Mouse (Mus musculus) kidney, embryonic 14.5 days (tissue): ENCODE measurements around the gene Tiam2. TPM values are rescaled to one million over a fixed set of nuclear protein-coding genes. Genes with fewer than 3 reads are reported as not detected.

Experiments
- ATAC-seq: fragments of 200-750 bp; cut with Nextera tagmentation; 2 replicates; pipeline ENCODE4 v1.8.0; 2017; ENCODE audit warnings: moderate number of reproducible peaks, mild to moderate bottlenecking, moderate TSS enrichment, moderate library complexity; ENCODE audit not compliant: low FRiP score, low TSS enrichment
- H3K27ac ChIP-seq: fragments of 300-500 bp; sonication (generic); 2 replicates; pipeline ENCODE4 v1.5.1; 2014; ENCODE audit warnings: low read depth, mild to moderate bottlenecking, low read length, moderate library complexity, mixed read lengths
- H3K27me3 ChIP-seq: fragments of 300-500 bp; sonication (generic); 2 replicates; pipeline ENCODE4 v1.6.1; 2014; ENCODE audit warnings: mild to moderate bottlenecking, low read length; ENCODE audit not compliant: control insufficient read depth, insufficient read depth
- H3K36me3 ChIP-seq: fragments of 300-500 bp; sonication (generic); 2 replicates; pipeline ENCODE4 v1.6.1; 2014; ENCODE audit warnings: low read length, mixed read lengths; ENCODE audit not compliant: control insufficient read depth, insufficient read depth
- H3K4me1 ChIP-seq: fragments of 300-500 bp; sonication (generic); 2 replicates; pipeline ENCODE4 v1.6.1; 2014; ENCODE audit warnings: low read length, mixed read lengths; ENCODE audit not compliant: control insufficient read depth, insufficient read depth
- H3K4me2 ChIP-seq: fragments of 300-500 bp; sonication (generic); replicated peaks from 2 replicates; pipeline ENCODE4 v1.6.1; 2014; ENCODE audit warnings: low read depth, mild to moderate bottlenecking, low read length
- H3K4me3 ChIP-seq: fragments of 300-500 bp; sonication (generic); 2 replicates; pipeline ENCODE4 v1.5.1; 2014; ENCODE audit warnings: mild to moderate bottlenecking, low read length
- H3K9ac ChIP-seq: fragments of 300-500 bp; sonication (generic); 2 replicates; pipeline ENCODE4 v1.6.1; 2014; ENCODE audit warnings: low read depth, mild to moderate bottlenecking, low read length, moderate library complexity
- H3K9me3 ChIP-seq: fragments of 300-500 bp; sonication (generic); 2 replicates; pipeline ENCODE4 v1.6.1; 2016; ENCODE audit warnings: low read length; ENCODE audit not compliant: control insufficient read depth
- WGBS: fragments of 180-500 bp; shearing (Covaris S2); extraction: QIAGEN DNeasy Blood & Tissue Kit; methylation state at CpG from one replicate; pipeline ENCODE4 v1.1.7; 2014; 5-methylcytosine and 5-hydroxymethylcytosine counted together
- polyA plus RNA-seq: library from polyadenylated mRNA; unstranded; fragments of >200 nt; fragmentation: Nextera tagmentation; extraction: Ambion mirVana; gene quantifications from 2 replicates; pipeline ENCODE4 v1.2.1, GENCODE M21; 2014

Tiam2 gene
- polyA plus RNA-seq, 1 experiment from 2014 or later, result 4.5 TPM

DNA sequence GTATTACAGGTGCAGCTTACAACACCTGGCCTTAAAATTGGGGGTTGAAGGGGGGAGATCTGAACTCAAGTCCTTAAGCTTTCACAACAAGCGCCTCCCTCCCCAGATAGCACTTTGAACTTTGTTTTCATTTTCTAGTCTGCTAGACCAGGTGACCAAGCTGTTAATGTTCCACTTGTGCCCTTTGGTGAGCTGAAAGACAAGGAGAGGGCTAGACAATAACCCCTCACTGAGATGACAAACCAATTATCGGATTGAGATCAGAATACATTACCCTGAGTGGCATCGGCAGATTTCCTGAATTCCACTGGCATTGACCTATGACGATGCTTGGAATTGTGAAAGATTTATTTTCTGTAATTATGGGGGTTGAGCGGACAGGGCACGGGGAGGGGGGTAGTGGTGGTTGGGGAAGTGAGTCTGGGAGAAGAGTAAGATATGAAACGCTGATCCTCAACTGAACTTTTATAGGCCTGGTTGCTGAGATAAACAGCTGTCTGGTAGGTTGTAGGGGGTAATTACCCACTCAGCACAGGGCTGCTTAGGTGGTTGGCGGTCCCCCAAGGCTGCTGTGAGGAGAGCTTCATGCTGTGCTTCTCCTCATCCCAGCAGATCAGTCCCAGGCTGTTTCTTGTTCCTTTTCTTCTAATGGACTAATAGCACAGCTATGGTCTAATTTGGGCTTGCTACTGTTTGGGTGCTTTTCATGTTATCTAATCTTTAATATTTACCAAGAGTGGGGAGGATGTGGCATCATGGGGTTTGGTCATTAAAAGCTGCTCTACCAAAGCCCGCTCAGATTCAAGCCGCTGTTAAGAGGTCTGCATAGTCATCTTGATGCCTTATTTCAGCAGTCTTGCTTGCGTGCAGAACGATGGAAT, 161.6 kb downstream of the Tiam2 start:
- no peak overlapping the region for H3K9ac ChIP-seq
- no peaks in the 10 kb centered on the region for H3K36me3 ChIP-seq
- 78% methylated on average over 12 of the region's 12 CpGs for WGBS
- H3K4me3 ChIP-seq, result no peak overlapping the region
- no peaks in the 10 kb centered on the region for H3K9me3 ChIP-seq
- H3K27ac ChIP-seq, result no peak overlapping the region
- H3K4me1 ChIP-seq, result no peaks in the 10 kb centered on the region
- H3K4me2 ChIP-seq, result no peak overlapping the region
- H3K27me3 ChIP-seq, result no peaks in the 10 kb centered on the region
- ATAC-seq, result no peak

DNA sequence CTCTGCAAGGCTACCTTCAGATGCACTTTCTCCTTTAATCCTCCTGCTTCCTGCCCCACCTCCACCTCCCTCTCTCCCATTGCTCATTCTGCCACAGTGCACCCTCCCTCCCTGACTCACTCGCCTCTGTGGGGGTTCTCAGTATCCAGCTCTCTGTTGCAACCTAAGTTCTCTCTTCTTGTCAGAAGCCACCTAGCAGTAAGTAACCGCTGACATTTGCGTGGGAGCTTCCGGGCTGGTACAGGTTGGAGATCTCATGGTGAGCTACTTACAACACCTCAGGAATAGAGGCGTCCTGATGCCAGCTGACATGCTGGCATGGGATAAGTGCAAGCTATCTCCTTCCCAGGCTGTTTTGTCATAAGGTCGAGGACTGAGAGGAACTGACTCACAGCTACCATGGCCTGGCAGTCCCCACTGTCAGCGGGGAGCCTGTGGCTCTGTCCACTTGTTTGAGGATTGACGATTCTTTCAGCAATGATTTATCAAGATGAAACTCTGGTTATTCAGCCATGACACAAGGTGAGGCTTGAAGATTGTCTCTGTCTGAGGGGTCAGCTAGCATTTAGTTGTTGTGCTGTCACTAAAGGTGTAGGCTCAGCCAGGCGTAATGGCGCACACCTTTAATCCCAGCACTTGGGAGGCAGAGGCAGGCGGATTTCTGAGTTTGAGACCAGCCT, 164.0 kb downstream of the Tiam2 start:
- Histone ChIP-seq H3K36me3 (no peaks in the 10 kb centered on the region), H3K27ac (no peak overlapping the region), H3K4me1 (no peaks in the 10 kb centered on the region), H3K4me3 (no peak overlapping the region), H3K27me3 (no peaks in the 10 kb centered on the region), H3K4me2 (no peak overlapping the region), H3K9me3 (no peaks in the 10 kb centered on the region), H3K9ac (no peak overlapping the region)
- WGBS, result 79% methylated on average over 11 of the region's 11 CpGs
- no peak for ATAC-seq

DNA sequence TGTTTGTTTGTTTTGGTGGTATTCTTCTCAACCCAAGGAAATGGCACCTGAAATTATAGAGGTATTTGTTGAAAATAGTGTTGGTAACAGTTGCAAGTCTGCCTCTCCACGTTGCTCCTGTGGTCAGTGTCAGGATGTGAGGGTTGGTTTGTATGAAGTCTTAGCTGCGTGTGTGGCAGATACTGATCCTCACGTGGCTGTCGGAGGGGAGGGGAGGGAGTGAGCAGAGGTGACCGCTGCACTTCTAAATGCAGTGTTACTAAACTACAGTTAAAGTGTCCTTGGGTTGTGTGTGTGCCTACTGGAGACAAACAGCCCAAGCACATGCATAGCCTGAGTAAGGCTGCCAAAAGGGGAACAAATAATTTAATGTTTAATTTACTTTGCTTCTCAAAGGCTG, 164.7 kb downstream of the Tiam2 start:
- Histone ChIP-seq H3K36me3 (no peaks in the 10 kb centered on the region), H3K4me2 (no peak overlapping the region), H3K4me1 (no peaks in the 10 kb centered on the region), H3K4me3 (no peak overlapping the region), H3K9me3 (no peaks in the 10 kb centered on the region), H3K27me3 (no peaks in the 10 kb centered on the region), H3K9ac (no peak overlapping the region), H3K27ac (no peak overlapping the region)
- ATAC-seq, result no peak
- 74% methylated on average over 5 of the region's 5 CpGs for WGBS

DNA sequence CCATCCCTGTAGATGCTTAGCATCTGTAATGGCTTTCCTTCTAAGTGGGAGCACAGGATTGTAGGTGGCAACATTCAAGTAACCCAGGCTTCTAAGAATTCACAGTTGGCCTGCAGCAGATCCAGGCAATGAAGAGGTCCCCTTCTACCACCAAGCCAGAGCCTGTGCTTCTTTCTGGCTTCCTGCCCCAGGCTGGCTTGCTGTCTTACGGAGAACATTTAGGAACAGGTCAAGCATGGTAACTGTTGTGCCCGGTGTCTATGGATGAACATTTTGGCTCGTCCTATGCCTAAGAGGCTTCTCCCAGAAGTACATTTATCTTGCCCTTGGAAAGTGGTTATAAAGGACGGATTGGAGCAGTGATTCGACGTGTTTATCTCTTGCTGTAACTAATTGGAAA, 165.3 kb downstream of the Tiam2 start:
- Histone ChIP-seq H3K36me3 (no peaks in the 10 kb centered on the region), H3K9ac (no peak overlapping the region), H3K4me1 (no peaks in the 10 kb centered on the region), H3K4me2 (no peak overlapping the region), H3K27me3 (no peaks in the 10 kb centered on the region), H3K27ac (no peak overlapping the region), H3K9me3 (no peaks in the 10 kb centered on the region), H3K4me3 (no peak overlapping the region)
- whole genome bisulfite sequencing, result 91% methylated on average over 6 of the region's 6 CpGs
- ATAC-seq, result no peak

DNA sequence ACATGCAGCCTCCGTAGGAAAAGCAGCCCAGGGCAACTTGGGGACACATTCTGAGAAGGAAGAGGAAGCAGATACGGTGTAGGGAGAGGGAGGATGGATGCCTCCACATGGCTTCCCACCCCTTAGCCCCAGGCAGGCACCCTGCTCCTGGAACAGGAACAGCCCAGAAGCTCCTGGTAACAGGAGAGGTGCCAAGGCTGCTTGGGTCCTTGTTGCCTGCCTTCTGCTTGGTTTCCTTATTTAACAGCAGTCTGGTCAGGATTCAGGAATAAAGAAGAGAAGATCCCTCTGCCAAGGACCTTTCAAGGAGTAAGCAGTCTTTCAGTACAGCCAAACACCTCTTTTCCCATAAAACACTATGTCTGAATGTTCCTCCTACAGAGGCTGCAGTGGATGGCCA, 169.2 kb downstream of the Tiam2 start:
- WGBS, result 8% methylated on average over 2 of the region's 2 CpGs
- H3K4me1 ChIP-seq, result no peaks in the 10 kb centered on the region

DNA sequence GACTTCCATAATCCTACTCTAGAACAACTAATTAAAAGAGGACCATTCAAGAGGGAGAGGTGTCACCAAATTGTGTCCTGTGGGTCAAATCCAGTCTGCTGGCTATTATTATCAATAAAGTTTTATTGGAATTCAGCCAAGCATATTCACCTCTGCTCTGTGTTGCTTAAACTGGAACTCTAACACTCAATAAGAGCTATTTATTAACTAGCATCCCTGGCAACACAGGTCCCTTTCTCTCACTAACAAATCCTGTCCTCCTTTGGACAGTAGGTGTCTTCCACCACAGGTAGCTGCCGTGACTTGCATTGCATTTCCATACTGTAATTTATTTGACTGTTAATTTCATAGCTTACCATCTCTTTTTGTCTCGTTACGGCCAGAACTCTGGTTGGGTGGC, 169.7 kb downstream of the Tiam2 start:
- Histone ChIP-seq H3K27ac (no peak overlapping the region), H3K9ac (no peak overlapping the region), H3K4me2 (no peak overlapping the region), H3K36me3 (no peaks in the 10 kb centered on the region), H3K4me3 (no peak overlapping the region), H3K27me3 (no peaks in the 10 kb centered on the region), H3K4me1 (no peaks in the 10 kb centered on the region), H3K9me3 (no peaks in the 10 kb centered on the region)
- no peak for ATAC-seq
- WGBS, result 90% methylated on average over 3 of the region's 3 CpGs

More for the DNA sequence above, 169.2 kb downstream of the Tiam2 start:
- Histone ChIP-seq H3K4me3 (no peak overlapping the region), H3K9ac (no peak overlapping the region), H3K36me3 (no peaks in the 10 kb centered on the region), H3K27ac (no peak overlapping the region), H3K9me3 (no peaks in the 10 kb centered on the region), H3K27me3 (no peaks in the 10 kb centered on the region), H3K4me2 (no peak overlapping the region)
- ATAC-seq, result no peak

DNA sequence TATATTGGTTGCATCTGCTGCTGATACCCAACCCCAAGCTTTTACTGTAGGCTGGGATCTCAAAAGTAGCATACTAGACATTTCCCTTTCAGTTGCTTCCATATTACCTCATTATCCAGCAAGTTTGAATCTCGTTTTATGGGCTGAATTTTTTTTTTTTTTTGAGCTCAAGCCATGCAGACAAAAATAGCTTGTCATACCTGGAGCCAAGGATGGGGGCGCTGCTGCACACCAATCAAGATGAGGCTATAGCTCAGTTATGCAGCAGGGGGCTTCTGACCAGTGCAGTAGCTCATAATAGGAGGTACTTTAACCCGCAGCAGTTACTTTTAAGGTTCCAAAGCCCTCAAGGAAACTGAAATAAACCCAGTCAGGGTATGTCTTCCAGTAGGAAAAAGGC, 171.7 kb downstream of the Tiam2 start:
- Histone ChIP-seq H3K27ac (no peak overlapping the region), H3K4me2 (no peak overlapping the region), H3K9ac (no peak overlapping the region), H3K4me1 (no peaks in the 10 kb centered on the region), H3K36me3 (no peaks in the 10 kb centered on the region), H3K4me3 (no peak overlapping the region), H3K27me3 (no peaks in the 10 kb centered on the region), H3K9me3 (no peaks in the 10 kb centered on the region)
- no peak for ATAC-seq
- 30% methylated on average over 3 of the region's 3 CpGs for WGBS

DNA sequence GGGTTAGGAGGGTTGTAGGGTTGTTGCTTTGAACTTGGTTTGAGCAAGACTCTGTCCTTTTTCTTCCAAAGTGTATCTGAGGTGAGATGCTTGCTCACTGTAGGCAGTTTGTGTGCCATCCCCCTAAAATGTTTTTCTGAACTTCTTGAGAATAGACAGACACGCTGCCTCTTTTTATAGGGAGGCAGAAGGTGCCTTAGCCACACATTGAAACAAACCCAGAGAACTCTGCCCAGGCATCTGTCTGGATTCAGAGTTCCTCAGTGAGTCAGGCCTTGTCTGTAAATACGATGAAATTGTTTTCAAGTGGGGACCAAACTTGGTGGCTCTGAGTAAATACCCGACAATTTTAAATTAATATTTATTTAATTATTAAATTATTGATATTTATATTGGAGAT, 172.2 kb downstream of the Tiam2 start:
- no peaks in the 10 kb centered on the region for H3K4me1 ChIP-seq
- ATAC-seq, result no peak
- no peak overlapping the region for H3K9ac ChIP-seq
- H3K9me3 ChIP-seq, result no peaks in the 10 kb centered on the region
- no peak overlapping the region for H3K4me2 ChIP-seq
- no peak overlapping the region for H3K4me3 ChIP-seq
- H3K27ac ChIP-seq, result no peak overlapping the region
- 92% methylated on average over 3 of the region's 3 CpGs for WGBS
- no peaks in the 10 kb centered on the region for H3K27me3 ChIP-seq
- H3K36me3 ChIP-seq, result no peaks in the 10 kb centered on the region

DNA sequence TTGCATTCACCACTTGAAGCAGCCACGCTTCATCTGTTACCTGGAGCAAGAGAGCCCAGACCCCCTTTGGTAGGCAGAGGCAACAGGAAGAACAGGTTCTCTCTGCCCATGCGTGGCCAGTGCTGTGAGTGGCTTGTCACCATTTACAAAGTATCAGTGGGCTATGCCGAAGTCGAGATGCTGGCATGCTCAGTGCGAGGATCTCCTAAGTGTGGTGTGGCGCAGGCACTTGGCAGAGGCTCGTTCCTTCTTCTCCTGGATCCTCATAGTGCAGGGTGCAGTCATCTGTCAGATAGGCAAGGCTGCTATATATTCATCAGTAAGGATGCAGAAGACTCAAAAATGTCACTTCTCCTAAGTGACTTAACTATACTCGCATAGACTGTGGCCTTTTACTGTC, 173.1 kb downstream of the Tiam2 start:
- Histone ChIP-seq H3K9me3 (no peaks in the 10 kb centered on the region), H3K27ac (no peak overlapping the region), H3K9ac (no peak overlapping the region), H3K4me1 (no peaks in the 10 kb centered on the region), H3K36me3 (no peaks in the 10 kb centered on the region), H3K27me3 (no peaks in the 10 kb centered on the region), H3K4me3 (no peak overlapping the region), H3K4me2 (no peak overlapping the region)
- peak; percentile 35; the same call in 1 of the 2 replicates for ATAC-seq
- 81% methylated on average over 8 of the region's 8 CpGs for WGBS
